Mouse (Mus musculus) liver, adult 2 months (tissue): ENCODE measurements around the gene Mindy4. TPM values are rescaled to one million over a fixed set of nuclear protein-coding genes. Genes with fewer than 3 reads are reported as not detected.

ENCODE experiments used
- DNase-seq: peaks from one replicate; pipeline ENCODE4 v3.0.0-alpha.2; 2011; ENCODE audit warnings: low read depth, low spot score; ENCODE audit errors: extremely low read depth
- H3K27ac ChIP-seq: fragments of 200-500 bp; replicated peaks from 2 replicates; pipeline ENCODE4 v1.5.1; 2012; ENCODE audit warnings: low read depth, mild to moderate bottlenecking, control low read depth, inconsistent platforms, low read length; ENCODE audit not compliant: insufficient read depth
- H3K27me3 ChIP-seq: fragments of 200-500 bp; 2 replicates; pipeline ENCODE4 v1.6.1; 2012; ENCODE audit warnings: mild to moderate bottlenecking, moderate library complexity, low read length, inconsistent platforms; ENCODE audit not compliant: control insufficient read depth, insufficient read depth
- H3K36me3 ChIP-seq: fragments of 200-500 bp; 2 replicates; pipeline ENCODE4 v1.6.1; 2012; ENCODE audit warnings: low read length, inconsistent platforms; ENCODE audit not compliant: control insufficient read depth, insufficient read depth
- H3K4me1 ChIP-seq: fragments of 200-500 bp; 2 replicates; pipeline ENCODE4 v1.6.1; 2011; ENCODE audit warnings: low read length; ENCODE audit not compliant: control insufficient read depth, insufficient read depth
- H3K4me3 ChIP-seq: fragments of 200-500 bp; 2 replicates; pipeline ENCODE4 v1.5.1; 2011; ENCODE audit warnings: low read depth, mild to moderate bottlenecking, control low read depth, low read length, moderate library complexity; ENCODE audit not compliant: insufficient read depth
- H3K79me2 ChIP-seq: fragments of 200-500 bp; 2 replicates; pipeline ENCODE4 v1.6.1; 2012; ENCODE audit warnings: inconsistent platforms, mild to moderate bottlenecking, low read length, moderate library complexity; ENCODE audit not compliant: control insufficient read depth, insufficient read depth
- H3K9ac ChIP-seq: fragments of 200-500 bp; 2 replicates; pipeline ENCODE4 v1.6.1; 2012; ENCODE audit warnings: low read depth, mild to moderate bottlenecking, control low read depth, inconsistent platforms, low read length
- CTCF ChIP-seq: fragments of 200-500 bp; IDR thresholded peaks from 2 replicates; pipeline ENCODE4 v1.5.1; 2011; ENCODE audit warnings: low read depth, low read length, control low read depth
- POLR2A ChIP-seq: fragments of 200-500 bp; IDR thresholded peaks from 2 replicates; pipeline ENCODE4 v1.6.1; 2011; ENCODE audit warnings: low read length, control low read depth; ENCODE audit not compliant: insufficient read depth; ENCODE audit errors: extremely low read depth
- WGBS: fragments of 180-500 bp; shearing (Covaris S2); methylation state at CpG from one replicate; pipeline ENCODE4 v1.1.7; 2018; 5-methylcytosine and 5-hydroxymethylcytosine counted together
- polyA plus RNA-seq: library from polyadenylated mRNA; depleted of rRNA; stranded (reverse); fragments of >200 nt; gene quantifications from 2 replicates; pipeline ENCODE4 v1.2.3, GENCODE M21; 2012; rRNA removed
- total RNA-seq: library from RNA; depleted of rRNA; stranded (reverse); fragments of >200 nt; gene quantifications from 2 replicates; pipeline ENCODE4 v1.2.3, GENCODE M21; 2014; rRNA removed

Gene Mindy4
- total RNA-seq (4.1 and 7.7 TPM in 2 replicates), polyA plus RNA-seq (3.3 and 4.3 TPM in 2 replicates)

GRCm38 (mm10) chr6:55202913-55203910 lies at the start of gene Mindy4:
Gene Mindy4 (plus strand): TSS chr6:55203383.
- peak; percentile 92 for DNase-seq
- no peaks in the 10 kb centered on the region for H3K27me3 ChIP-seq
- peak within 1 kb of the TSS; percentile 65 for H3K9ac ChIP-seq
- no peaks in the 10 kb centered on the region for H3K79me2 ChIP-seq
- TF ChIP-seq POLR2A = 0 out of 2 replicates have a peak, but pooled peaks have one; percentile 22
- TF ChIP-seq CTCF = peak; percentile 47
- H3K4me3 ChIP-seq = peak within 1 kb of the TSS; percentile 62
- peaks cover 5% of the 10 kb centered on the region for H3K4me1 ChIP-seq
- H3K36me3 ChIP-seq = no peaks in the 10 kb centered on the region
- 5% methylated on average over 33 of the region's 33 CpGs for WGBS
- peak within 1 kb of the TSS; percentile 87 for H3K27ac ChIP-seq

GRCm38 (mm10) chr6:55159256-55159655 lies 43.9 kb upstream of the Mindy4 start:
- Histone ChIP-seq H3K9ac (no peak overlapping the region), H3K4me1 (no peaks in the 10 kb centered on the region), H3K79me2 (no peaks in the 10 kb centered on the region), H3K36me3 (no peaks in the 10 kb centered on the region), H3K4me3 (no peak overlapping the region), H3K27ac (no peak overlapping the region), H3K27me3 (no peaks in the 10 kb centered on the region)
- TF ChIP-seq POLR2A = no peak
- no peak for TF ChIP-seq CTCF
- DNase-seq = no peak
- 88% methylated on average over 1 of the region's 1 CpGs for WGBS

GRCm38 (mm10) chr6:55161311-55161761 lies 41.8 kb upstream of the Mindy4 start:
- Histone ChIP-seq H3K27ac (no peak overlapping the region), H3K4me3 (no peak overlapping the region), H3K36me3 (no peaks in the 10 kb centered on the region), H3K4me1 (no peaks in the 10 kb centered on the region), H3K9ac (no peak overlapping the region), H3K79me2 (no peaks in the 10 kb centered on the region), H3K27me3 (no peaks in the 10 kb centered on the region)
- no peak for TF ChIP-seq POLR2A
- TF ChIP-seq CTCF = no peak
- WGBS = 71% methylated on average over 5 of the region's 5 CpGs
- no peak for DNase-seq

- WGBS = 88% methylated on average over 8 of the region's 8 CpGs
Measured at GRCm38 (mm10) chr6:55163046-55163584, 40.1 kb upstream of the Mindy4 start.

GRCm38 (mm10) chr6:55166777-55167463 lies 36.3 kb upstream of the Mindy4 start:
- Histone ChIP-seq H3K79me2 (no peaks in the 10 kb centered on the region), H3K27me3 (no peaks in the 10 kb centered on the region), H3K36me3 (peaks cover 4% of the 10 kb centered on the region), H3K9ac (no peak overlapping the region), H3K4me1 (no peaks in the 10 kb centered on the region), H3K27ac (no peak overlapping the region), H3K4me3 (no peak overlapping the region)
- no peak for TF ChIP-seq POLR2A
- peak; percentile 68 for TF ChIP-seq CTCF
- peak; percentile 54 for DNase-seq
- WGBS = 56% methylated on average over 7 of the region's 7 CpGs

More at GRCm38 (mm10) chr6:55163046-55163584, 40.1 kb upstream of the Mindy4 start:
- H3K27me3 ChIP-seq = no peaks in the 10 kb centered on the region
- no peak overlapping the region for H3K9ac ChIP-seq
- H3K79me2 ChIP-seq = no peaks in the 10 kb centered on the region
- H3K4me1 ChIP-seq = no peaks in the 10 kb centered on the region
- H3K36me3 ChIP-seq = no peaks in the 10 kb centered on the region
- H3K4me3 ChIP-seq = no peak overlapping the region
- no peak for TF ChIP-seq POLR2A
- no peak for TF ChIP-seq CTCF
- no peak for DNase-seq
- no peak overlapping the region for H3K27ac ChIP-seq
